Mouse (Mus musculus): ENCODE measurements around the gene Patl1.

DNA sequence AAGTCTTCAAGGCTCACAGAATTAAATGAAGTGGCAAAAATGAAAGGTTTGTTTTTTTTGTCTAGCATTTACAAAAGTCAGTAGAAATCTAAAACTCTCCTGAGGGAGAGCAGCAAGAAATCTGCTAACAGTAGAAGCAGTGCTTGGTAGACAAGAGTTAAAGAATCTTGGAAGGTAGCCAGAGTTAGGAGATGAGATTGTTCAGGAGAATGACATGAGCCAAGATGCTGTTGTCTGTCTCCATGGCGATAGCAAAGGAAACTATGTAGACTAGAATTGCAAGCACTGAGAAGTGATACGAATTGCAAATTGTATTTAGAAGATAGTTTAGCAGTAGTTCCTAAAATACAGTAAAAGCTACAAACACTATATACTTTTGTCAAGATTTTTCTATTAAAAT, 3.6 kb downstream of the Patl1 start:
- TF ChIP-seq GATA1 (IDR thresholded peaks at IDR 0.05; ENCODE audit: borderline replicate concordance, low read length) (no peak), FLI1 (IDR thresholded peaks at IDR 0.05; ENCODE audit: low read length) (no peak)

Data from megakaryocyte, embryonic 14.5 days (primary cell).